Mouse (Mus musculus) 416B (cell line): ENCODE measurements around the gene Gcc1.

Experiments used
- DNase-seq: peaks from one replicate; pipeline ENCODE4 v3.0.0; 2011; ENCODE audit warnings: low read depth

Gene Gcc1

DNA sequence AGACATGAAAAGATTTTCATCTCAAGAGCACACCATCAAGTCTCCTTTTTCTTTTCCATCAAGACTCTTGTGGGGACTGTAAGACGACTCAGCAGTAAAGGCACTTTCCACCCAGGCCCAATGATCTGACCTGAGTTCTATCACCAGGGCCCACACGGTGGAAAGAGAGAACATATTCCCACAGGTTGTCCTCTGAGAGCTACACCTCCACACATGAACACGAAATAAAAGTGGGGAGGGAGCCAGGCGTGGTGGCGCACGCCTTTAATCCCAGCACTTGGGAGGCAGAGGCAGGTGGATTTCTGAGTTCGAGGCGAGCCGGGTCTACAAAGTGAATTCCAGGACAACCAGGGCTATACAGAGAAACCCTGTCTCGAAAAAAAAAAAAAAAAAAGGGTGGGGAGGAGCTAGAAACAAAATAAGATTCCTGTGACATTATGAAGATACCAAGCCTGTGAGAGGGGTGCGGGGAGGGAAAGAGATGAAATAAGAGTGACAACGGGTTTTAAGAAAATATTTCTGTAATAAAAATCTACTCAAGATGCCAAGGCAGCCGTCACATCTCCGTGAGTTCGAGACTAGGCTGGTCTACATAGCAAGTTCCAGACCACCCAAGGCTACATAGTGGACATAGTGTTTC, 5.4 kb downstream of the Gcc1 start:
- DNase-seq: peak; percentile 16

DNA sequence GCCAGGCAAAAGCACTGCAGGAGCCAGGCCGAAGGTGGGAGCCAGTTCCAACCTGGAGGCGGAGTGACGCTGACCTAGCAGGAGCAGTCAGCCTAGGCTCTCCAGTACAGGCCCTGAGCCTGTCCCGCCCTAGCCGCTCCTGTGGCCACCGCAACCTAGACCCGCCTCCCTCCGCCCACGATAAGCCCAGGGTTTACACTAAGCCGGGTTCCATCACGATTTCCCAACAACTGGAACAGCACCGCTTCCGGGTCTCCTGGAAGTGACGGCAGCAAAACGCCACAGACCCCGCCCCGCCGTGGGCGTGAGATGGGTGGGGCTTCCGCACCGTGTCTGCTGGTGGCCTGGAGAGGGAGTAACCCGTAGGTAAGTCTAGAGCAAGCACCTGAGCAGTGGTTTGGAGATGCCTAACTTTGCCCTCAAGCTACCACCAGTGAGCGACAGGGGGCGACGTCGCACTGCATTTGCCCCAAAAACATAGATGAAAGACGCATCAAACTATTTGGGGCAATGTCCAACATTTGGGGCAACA, 6.7 kb downstream of the Gcc1 start:
- DNase-seq: peak; percentile 96

DNA sequence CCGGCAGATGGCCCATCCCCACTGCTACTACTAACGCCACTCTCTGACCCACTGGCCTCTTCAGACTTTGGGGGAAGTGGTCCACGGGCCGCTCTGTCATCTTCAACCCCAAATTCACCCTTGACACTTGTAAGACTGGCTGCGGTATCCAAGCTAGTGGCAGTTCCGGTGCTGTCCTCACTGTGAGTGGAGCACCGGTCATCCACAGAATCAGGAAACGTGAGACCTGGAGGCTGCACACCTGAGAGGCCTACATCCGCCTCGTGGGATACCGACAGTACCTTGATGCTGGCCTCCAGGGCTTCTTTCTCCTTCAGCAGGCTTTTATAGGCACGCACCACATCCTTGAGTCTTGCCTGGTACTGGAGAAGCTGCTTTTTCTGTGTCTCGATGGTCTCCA, 7.3 kb downstream of the Gcc1 start:
- DNase-seq: no peak

GRCm38 (mm10) chr6:28420361-28420760, 7.8 kb downstream of the Gcc1 start:
- DNase-seq: no peak

GRCm38 (mm10) chr6:28419673-28420072, 8.5 kb downstream of the Gcc1 start:
- peak; percentile 40 for DNase-seq

DNA sequence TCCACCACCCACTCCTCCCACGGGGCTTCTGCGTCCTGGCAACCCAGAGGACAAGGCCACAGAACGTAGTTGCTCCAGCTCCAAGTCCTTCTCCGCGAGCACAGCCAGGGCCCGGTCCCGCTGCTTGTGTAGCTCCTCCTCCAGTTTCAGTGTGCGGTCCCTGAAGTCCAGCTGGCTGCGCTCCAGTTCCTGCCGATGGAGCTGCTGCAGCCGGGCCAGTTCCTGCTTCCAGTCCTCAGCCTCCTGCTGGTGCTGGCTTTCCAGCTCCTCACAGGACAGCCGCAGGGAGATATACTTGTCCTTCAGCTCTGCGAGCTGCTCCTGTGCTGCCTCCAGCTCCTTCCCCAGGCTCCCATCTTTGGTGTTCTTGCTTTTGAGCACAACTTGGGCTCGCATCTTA, 9.7 kb downstream of the Gcc1 start:
- DNase-seq: no peak

DNA sequence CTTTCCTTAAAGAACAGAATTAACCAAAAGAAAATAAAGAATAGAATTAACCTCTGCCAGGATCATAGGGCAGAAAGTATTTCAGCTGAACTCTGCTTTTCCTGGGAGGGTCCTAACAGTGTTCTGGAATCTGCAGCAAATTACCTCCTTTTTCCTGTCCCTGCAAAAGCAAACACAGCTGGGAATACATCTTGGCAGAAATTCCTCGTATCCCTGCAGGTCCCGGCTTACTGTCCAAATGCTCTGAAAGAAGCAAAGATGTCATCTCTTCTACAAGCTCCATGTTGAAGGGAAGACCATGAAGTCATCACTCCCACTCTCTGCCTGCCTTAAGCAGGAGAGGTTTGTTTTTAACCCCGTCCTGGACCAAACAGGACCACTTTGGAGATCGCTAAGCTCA, 11.2 kb downstream of the Gcc1 start:
- DNase-seq: no peak

GRCm38 (mm10) chr6:28411236-28411635, 17.0 kb downstream of the Gcc1 start:
- DNase-seq: peak; percentile 31

- DNase-seq: peak; percentile 93
These were observed 18.1 kb downstream of the Gcc1 start for GRCm38 (mm10) chr6:28410053-28410452.

DNA sequence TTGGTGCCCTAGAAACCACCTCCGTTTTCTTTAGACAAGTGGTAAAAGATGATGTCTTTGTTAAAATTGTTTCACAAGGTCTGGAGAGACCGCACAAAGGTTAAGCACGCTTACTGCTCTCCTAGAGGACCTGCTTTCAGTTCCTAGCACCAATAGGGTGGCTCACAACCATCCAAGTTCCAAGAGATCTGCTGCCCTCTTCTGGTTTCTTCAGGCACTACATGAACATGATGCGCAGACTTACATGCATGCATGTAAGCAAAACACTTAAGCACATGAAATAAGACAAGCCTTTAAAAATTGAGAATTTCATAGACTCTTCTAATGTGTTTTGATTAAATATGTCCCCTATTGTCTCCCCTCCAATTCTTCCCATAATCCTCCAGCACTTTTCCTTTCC, 28.4 kb downstream of the Gcc1 start:
- peak; percentile 50 for DNase-seq

GRCm38 (mm10) chr6:28398726-28399125, 29.5 kb downstream of the Gcc1 start:
- no peak for DNase-seq

DNA sequence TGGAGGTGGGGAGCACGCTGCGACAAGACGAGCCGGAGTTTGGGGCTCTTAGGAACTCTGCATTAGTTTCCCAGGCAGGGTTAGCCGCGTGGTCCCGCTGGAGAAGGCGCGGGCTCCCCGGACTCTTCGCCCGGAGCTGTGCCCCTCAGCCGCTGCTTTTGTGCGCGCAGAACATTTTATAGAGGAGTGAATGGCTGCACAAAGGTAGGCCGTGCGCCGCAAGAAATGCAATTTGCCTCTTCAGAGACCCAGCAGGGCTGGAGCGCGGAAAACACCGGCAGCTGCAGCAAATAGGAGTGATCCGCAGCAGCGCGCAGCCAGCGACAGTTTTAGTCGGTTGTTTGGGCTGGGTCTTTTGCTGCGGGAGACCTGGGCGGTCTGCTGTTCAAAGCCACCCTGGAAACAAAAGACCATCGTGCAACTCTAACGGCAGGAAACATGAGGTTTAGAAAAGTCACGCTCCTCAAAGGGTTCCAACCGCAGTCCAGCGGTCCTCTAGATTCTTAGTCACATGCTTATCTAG, 30.4 kb downstream of the Gcc1 start, which contains the start of gene Zfp800:
Gene Zfp800, minus strand, starts transcription at position 325 of the 523 bp plus-strand sequence.
- no peak for DNase-seq

GRCm38 (mm10) chr6:28396853-28397457, 31.2 kb downstream of the Gcc1 start:
- DNase-seq: no peak

DNA sequence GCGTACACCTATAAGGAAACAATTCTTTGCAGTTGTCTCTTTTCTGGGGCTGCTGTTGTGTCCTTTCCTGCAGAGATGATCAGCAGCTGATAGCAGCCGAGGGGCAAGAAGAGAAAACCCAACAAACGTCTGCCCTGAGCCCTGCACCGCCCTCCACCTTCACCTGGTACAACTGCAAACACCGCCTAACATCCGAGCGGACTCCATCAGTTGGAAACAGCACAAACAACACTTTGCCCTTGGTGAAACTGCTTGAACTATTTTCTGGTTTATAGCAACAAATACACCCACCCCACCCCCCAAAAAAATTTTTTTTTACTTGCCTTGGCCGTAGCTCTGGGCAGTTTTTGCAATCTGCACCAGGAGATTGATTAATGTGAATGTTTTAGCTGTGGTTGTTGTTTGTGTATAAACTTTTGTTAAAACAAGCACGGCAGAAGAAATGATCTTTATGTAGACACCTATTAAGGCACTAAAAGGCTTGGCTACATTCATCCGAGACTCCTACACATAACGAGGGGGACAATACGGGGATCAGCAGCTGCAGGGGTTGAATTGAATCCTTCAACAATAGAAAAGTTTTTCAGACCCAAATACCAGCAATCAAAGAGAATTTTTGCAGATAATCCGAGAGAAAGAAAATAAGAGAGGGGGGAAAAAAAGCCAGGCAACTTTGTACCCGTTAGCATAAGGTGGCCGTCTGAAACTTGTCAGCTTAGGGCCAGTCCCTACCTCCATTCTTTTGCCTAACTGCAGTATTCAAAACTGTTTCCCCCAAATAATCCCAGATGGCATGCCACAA, 31.9 kb downstream of the Gcc1 start:
- no peak for DNase-seq

GRCm38 (mm10) chr6:28389038-28389437, 39.2 kb downstream of the Gcc1 start:
- no peak for DNase-seq

DNA sequence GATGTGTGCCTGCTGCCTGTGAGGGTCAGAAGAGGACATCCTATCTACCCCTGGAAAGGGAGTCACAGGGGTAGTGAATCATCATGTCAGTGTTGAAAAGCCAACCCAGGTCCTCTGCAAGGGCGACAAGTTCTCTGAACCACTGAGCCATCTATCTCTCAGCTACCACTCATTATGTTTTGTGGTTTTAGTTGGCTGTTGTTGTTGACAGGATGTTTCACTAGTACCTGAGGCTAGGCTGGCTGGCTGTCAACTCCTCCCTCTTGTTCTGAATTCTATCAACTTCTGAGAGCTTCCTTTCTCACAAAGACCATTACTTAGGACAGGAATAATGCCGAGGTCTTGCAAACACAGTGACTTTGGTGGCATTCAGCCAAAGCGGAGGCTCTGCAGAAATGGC, 43.0 kb downstream of the Gcc1 start:
- no peak for DNase-seq

GRCm38 (mm10) chr6:28381983-28382382, 46.2 kb downstream of the Gcc1 start:
- DNase-seq: peak; percentile 49

GRCm38 (mm10) chr6:28369966-28370683, 58.1 kb downstream of the Gcc1 start:
- DNase-seq: no peak

- no peak for DNase-seq
These were observed 60.6 kb downstream of the Gcc1 start for GRCm38 (mm10) chr6:28367575-28367974.
